Mouse (Mus musculus): ENCODE measurements at regions not wholly inside any gene's neighbourhood (a gene's known extent, or its start where the extent isn't known, plus 50 kb on each side); places are given as distances from the start of the nearest gene placed in this dataset.
A peak's percentile ranks its signal among the peaks of the same experiment; 100 is the strongest.

DNA sequence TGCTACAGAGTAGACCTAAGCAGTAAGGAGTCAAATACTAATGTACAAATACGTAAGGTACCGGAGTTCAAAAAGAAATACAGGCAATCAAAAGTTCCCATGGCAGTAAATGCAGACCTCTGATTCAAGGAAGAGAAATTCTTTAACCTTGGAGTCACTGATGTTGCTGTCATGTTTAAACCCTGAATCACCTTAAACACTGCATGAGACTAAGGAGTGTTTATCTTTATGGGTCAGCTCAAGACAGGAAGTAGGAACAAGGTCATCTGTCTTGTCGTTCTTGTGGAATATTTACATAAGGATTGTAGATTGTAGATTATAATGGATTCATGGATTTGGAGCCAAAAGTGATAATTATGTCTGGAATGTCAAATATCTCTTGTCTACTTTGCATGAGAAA, 1708.7 kb upstream of the Slc10a2 start:
- TF ChIP-seq FOSL1 (IDR thresholded peaks at IDR 0.05; ENCODE audit: insufficient read depth, low read length, poor library complexity, severe bottlenecking) (peak; percentile 43), MYOD1 (IDR thresholded peaks at IDR 0.05; ENCODE audit: control insufficient read depth, insufficient read length, low read depth) (peak; percentile 19), CTCF (IDR thresholded peaks at IDR 0.05; ENCODE audit: control insufficient read depth, insufficient read depth, insufficient read length) (no peak)
- Histone ChIP-seq H3K36me3 (ENCODE audit: control insufficient read depth, insufficient read depth) (no peaks in the 10 kb centered on the region), H3K79me2 (ENCODE audit: control insufficient read depth, insufficient read depth) (no peaks in the 10 kb centered on the region), H3K27me3 (ENCODE audit: control insufficient read depth, insufficient read depth, insufficient read length) (no peaks in the 10 kb centered on the region), H3K4me3 (ENCODE audit: insufficient read depth, poor library complexity, severe bottlenecking) (no peak overlapping the region), H3ac (ENCODE audit: control insufficient read depth, insufficient read length, low read depth) (no peak overlapping the region), H3K79me3 (ENCODE audit: low read depth) (no peaks in the 10 kb centered on the region)

GRCm38 (mm10) chr8:6807116-6807515, 1702.0 kb upstream of the Slc10a2 start:
- no peaks in the 10 kb centered on the region for H3K36me3 ChIP-seq (ENCODE audit: control insufficient read depth, insufficient read depth)
- H3K4me3 ChIP-seq (ENCODE audit: insufficient read depth, poor library complexity, severe bottlenecking): no peak overlapping the region
- H3K79me3 ChIP-seq (ENCODE audit: low read depth): no peaks in the 10 kb centered on the region
- TF ChIP-seq MAX (IDR thresholded peaks at IDR 0.05) (no peak), MYOD1 (IDR thresholded peaks at IDR 0.05; ENCODE audit: control insufficient read depth, insufficient read length, low read depth) (no peak), FOSL1 (IDR thresholded peaks at IDR 0.05; ENCODE audit: insufficient read depth, low read length, poor library complexity, severe bottlenecking) (no peak), MYOG (IDR thresholded peaks at IDR 0.05; ENCODE audit: control insufficient read depth, extremely low read depth, insufficient read length) (no peak), CTCF (IDR thresholded peaks at IDR 0.05; ENCODE audit: control insufficient read depth, insufficient read depth, insufficient read length) (no peak), CEBPB (IDR thresholded peaks at IDR 0.05; ENCODE audit: low read depth) (no peak), USF1 (IDR thresholded peaks at IDR 0.05; ENCODE audit: low read depth) (no peak)
- no peaks in the 10 kb centered on the region for H3K79me2 ChIP-seq (ENCODE audit: control insufficient read depth, insufficient read depth)
- no peak overlapping the region for H3ac ChIP-seq (ENCODE audit: control insufficient read depth, insufficient read length, low read depth)
- H3K27me3 ChIP-seq (ENCODE audit: control insufficient read depth, insufficient read depth, insufficient read length): no peaks in the 10 kb centered on the region

GRCm38 (mm10) chr8:6803199-6803598, 1698.0 kb upstream of the Slc10a2 start:
- H3K36me3 ChIP-seq (ENCODE audit: control insufficient read depth, insufficient read depth): no peaks in the 10 kb centered on the region

GRCm38 (mm10) chr8:6801076-6801475, 1695.9 kb upstream of the Slc10a2 start:
- no peak for TF ChIP-seq CEBPB (IDR thresholded peaks at IDR 0.05; ENCODE audit: low read depth)
- H3ac ChIP-seq (ENCODE audit: control insufficient read depth, insufficient read length, low read depth): no peak overlapping the region
- H3K36me3 ChIP-seq (ENCODE audit: control insufficient read depth, insufficient read depth): no peaks in the 10 kb centered on the region
- H3K79me2 ChIP-seq (ENCODE audit: control insufficient read depth, insufficient read depth): no peaks in the 10 kb centered on the region
- no peaks in the 10 kb centered on the region for H3K79me3 ChIP-seq (ENCODE audit: low read depth)
- H3K4me3 ChIP-seq (ENCODE audit: insufficient read depth, poor library complexity, severe bottlenecking): no peak overlapping the region
- H3K27me3 ChIP-seq (ENCODE audit: control insufficient read depth, insufficient read depth, insufficient read length): no peaks in the 10 kb centered on the region

More at GRCm38 (mm10) chr8:6803199-6803598, 1698.0 kb upstream of the Slc10a2 start:
- Histone ChIP-seq H3K79me2 (ENCODE audit: control insufficient read depth, insufficient read depth) (no peaks in the 10 kb centered on the region), H3K4me3 (ENCODE audit: insufficient read depth, poor library complexity, severe bottlenecking) (no peak overlapping the region), H3ac (ENCODE audit: control insufficient read depth, insufficient read length, low read depth) (no peak overlapping the region), H3K79me3 (ENCODE audit: low read depth) (no peaks in the 10 kb centered on the region), H3K27me3 (ENCODE audit: control insufficient read depth, insufficient read depth, insufficient read length) (no peaks in the 10 kb centered on the region)
- TF ChIP-seq MAX (IDR thresholded peaks at IDR 0.05) (no peak), FOSL1 (IDR thresholded peaks at IDR 0.05; ENCODE audit: insufficient read depth, low read length, poor library complexity, severe bottlenecking) (no peak), MYOD1 (IDR thresholded peaks at IDR 0.05; ENCODE audit: control insufficient read depth, insufficient read length, low read depth) (no peak), CEBPB (IDR thresholded peaks at IDR 0.05; ENCODE audit: low read depth) (no peak), USF1 (IDR thresholded peaks at IDR 0.05; ENCODE audit: low read depth) (no peak)

GRCm38 (mm10) chr8:6789096-6789495, 1683.9 kb upstream of the Slc10a2 start:
- no peaks in the 10 kb centered on the region for H3K27me3 ChIP-seq (ENCODE audit: control insufficient read depth, insufficient read depth, insufficient read length)
- H3ac ChIP-seq (ENCODE audit: control insufficient read depth, insufficient read length, low read depth): no peak overlapping the region
- H3K79me2 ChIP-seq (ENCODE audit: control insufficient read depth, insufficient read depth): no peaks in the 10 kb centered on the region
- no peaks in the 10 kb centered on the region for H3K79me3 ChIP-seq (ENCODE audit: low read depth)
- no peak overlapping the region for H3K4me3 ChIP-seq (ENCODE audit: insufficient read depth, poor library complexity, severe bottlenecking)
- TF ChIP-seq FOSL1 (IDR thresholded peaks at IDR 0.05; ENCODE audit: insufficient read depth, low read length, poor library complexity, severe bottlenecking) (no peak), CEBPB (IDR thresholded peaks at IDR 0.05; ENCODE audit: low read depth) (no peak), CTCF (IDR thresholded peaks at IDR 0.05; ENCODE audit: control insufficient read depth, insufficient read depth, insufficient read length) (no peak), MAX (IDR thresholded peaks at IDR 0.05) (no peak), USF1 (IDR thresholded peaks at IDR 0.05; ENCODE audit: low read depth) (no peak)
- no peaks in the 10 kb centered on the region for H3K36me3 ChIP-seq (ENCODE audit: control insufficient read depth, insufficient read depth)

DNA sequence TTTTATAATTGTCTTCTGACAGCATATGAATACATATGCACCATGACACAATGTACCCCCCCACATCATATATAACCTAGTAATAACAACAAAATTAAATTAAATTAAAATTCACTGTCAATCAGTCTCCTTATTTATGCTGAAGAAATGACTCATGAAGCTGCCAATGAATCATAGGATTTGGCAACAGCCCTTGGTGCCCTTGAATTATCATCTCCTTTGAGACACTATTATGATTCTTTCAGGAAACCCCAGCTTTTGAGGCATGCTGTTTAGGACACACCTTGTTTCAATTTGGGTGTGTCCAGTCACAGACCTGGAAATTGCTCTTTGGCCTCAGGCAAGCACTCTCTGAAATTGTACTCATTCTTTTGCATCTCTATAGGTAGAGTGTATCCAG, 1675.8 kb upstream of the Slc10a2 start:
- TF ChIP-seq CEBPB (IDR thresholded peaks at IDR 0.05; ENCODE audit: low read depth): peak; percentile 60
- no peak for TF ChIP-seq CTCF (IDR thresholded peaks at IDR 0.05; ENCODE audit: control insufficient read depth, insufficient read depth, insufficient read length)
- peak; percentile 62 for TF ChIP-seq FOSL1 (IDR thresholded peaks at IDR 0.05; ENCODE audit: insufficient read depth, low read length, poor library complexity, severe bottlenecking)
- no peak for TF ChIP-seq MAX (IDR thresholded peaks at IDR 0.05)
- TF ChIP-seq MYOD1 (IDR thresholded peaks at IDR 0.05; ENCODE audit: control insufficient read depth, insufficient read length, low read depth): no peak
- TF ChIP-seq MYOG (IDR thresholded peaks at IDR 0.05; ENCODE audit: control insufficient read depth, extremely low read depth, insufficient read length): no peak
- no peak for TF ChIP-seq USF1 (IDR thresholded peaks at IDR 0.05; ENCODE audit: low read depth)
- Histone ChIP-seq H3ac (ENCODE audit: control insufficient read depth, insufficient read length, low read depth) (no peak overlapping the region), H3K79me2 (ENCODE audit: control insufficient read depth, insufficient read depth) (no peaks in the 10 kb centered on the region), H3K36me3 (ENCODE audit: control insufficient read depth, insufficient read depth) (no peaks in the 10 kb centered on the region), H3K4me3 (ENCODE audit: insufficient read depth, poor library complexity, severe bottlenecking) (no peak overlapping the region), H3K79me3 (ENCODE audit: low read depth) (no peaks in the 10 kb centered on the region), H3K27me3 (ENCODE audit: control insufficient read depth, insufficient read depth, insufficient read length) (no peaks in the 10 kb centered on the region)

All from C2C12 (cell line).